25 mouse cellular contexts compared by ENCODE assay signal in the genomic region with DNA sequence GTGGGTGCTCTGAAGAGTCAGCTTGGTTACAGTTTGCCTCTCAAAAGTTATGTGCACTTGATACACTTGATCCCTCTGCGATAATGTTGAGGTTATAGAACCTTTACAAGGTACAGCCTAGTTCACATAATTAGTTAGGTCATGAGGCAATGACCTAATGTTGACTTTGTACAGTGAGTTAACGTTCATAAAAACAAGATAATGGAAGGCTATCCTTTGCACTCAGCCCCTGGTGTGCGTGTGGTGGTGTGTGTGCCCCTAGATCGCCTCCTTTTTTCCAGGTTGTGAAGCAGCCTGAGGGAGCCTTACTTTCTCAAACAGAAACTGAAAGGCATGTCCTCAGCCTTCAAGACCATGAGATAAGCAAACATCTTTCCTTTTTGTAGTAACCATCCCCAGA. TPM values are rescaled to one million over a fixed set of nuclear protein-coding genes. Genes with fewer than 3 reads are reported as not detected.
"Had no signal": no experiment of that assay in that cellular context is flagged by ENCODE, and none has a peak within 500 bp of the region (broad histone marks: within the 10 kb centered on the region; RNA-seq: fewer than 3 reads in every experiment).

No protein-coding gene starts in this region.

- H3K27me3 ChIP-seq: heart, embryonic 13.5 days; heart, embryonic 15.5 days; hindbrain, embryonic 13.5 days; hindbrain, embryonic 15.5 days; limb, embryonic 13.5 days; limb, embryonic 15.5 days; liver, embryonic 12.5 days had no signal

- H3K9me3 ChIP-seq: heart, embryonic 15.5 days; hindbrain, embryonic 13.5 days; hindbrain, embryonic 15.5 days; limb, embryonic 13.5 days; limb, embryonic 15.5 days; liver, embryonic 12.5 days had no signal

- H3K9ac ChIP-seq: heart, embryonic 13.5 days; heart, embryonic 15.5 days; hindbrain, embryonic 13.5 days; hindbrain, embryonic 15.5 days; limb, embryonic 13.5 days; limb, embryonic 15.5 days; liver, embryonic 12.5 days; liver, embryonic 14.5 days had no signal

- H3K27ac ChIP-seq: heart, adult 2 months; heart, embryonic 13.5 days; heart, embryonic 15.5 days; hindbrain, embryonic 13.5 days; hindbrain, embryonic 15.5 days; hindbrain, postnatal 0 days; layer of hippocampus, adult 2 months; left cerebral cortex, adult 2 months; limb, embryonic 13.5 days; limb, embryonic 15.5 days; liver, embryonic 12.5 days; liver, embryonic 14.5 days had no signal

- DNase-seq: gastrocnemius, postnatal 14 days; gastrocnemius, postnatal 36 days; heart, adult 11 months; heart, adult 2 months; heart, postnatal 14 days; heart, postnatal 36 days; kidney, adult 18-20 months; kidney, adult 8-10 months; kidney, postnatal 10 days; kidney, postnatal 25 days; kidney, postnatal 4 days; left cerebral cortex, postnatal 4 days had no signal

- H3K4me2 ChIP-seq: heart, embryonic 11.5 days; heart, embryonic 13.5 days; heart, embryonic 15.5 days; hindbrain, embryonic 13.5 days; hindbrain, embryonic 15.5 days; limb, embryonic 13.5 days; limb, embryonic 15.5 days; liver, embryonic 12.5 days had no signal

- H3K4me3 ChIP-seq: heart, adult 2 months; heart, embryonic 13.5 days; heart, embryonic 15.5 days; hindbrain, embryonic 13.5 days; hindbrain, embryonic 15.5 days; layer of hippocampus, adult 2 months; left cerebral cortex, adult 2 months; limb, embryonic 13.5 days; limb, embryonic 15.5 days; liver, embryonic 12.5 days had no signal

- ATAC-seq: hindbrain, postnatal 0 days; liver, embryonic 12.5 days had no signal

- H3K4me1 ChIP-seq: hindbrain, embryonic 13.5 days; hindbrain, embryonic 15.5 days; limb, embryonic 13.5 days; liver, embryonic 12.5 days had no signal

- H3K36me3 ChIP-seq: heart, embryonic 15.5 days; hindbrain, embryonic 13.5 days; hindbrain, embryonic 15.5 days; limb, embryonic 13.5 days; limb, embryonic 15.5 days; liver, embryonic 12.5 days had no signal

RNA-seq across cellular contexts. Expression of a gene that starts 31.3 kb away (rescaled TPM):
- total RNA-seq: hematopoietic stem cell, adult 5-6 weeks had no signal
